Mouse (Mus musculus): ENCODE results near the gene Olfr430. TPM values are rescaled to one million over a fixed set of nuclear protein-coding genes. Genes with fewer than 3 reads are reported as not detected.

Gene Olfr430
- polyA plus RNA-seq (2012; rRNA removed): not detected in 2 replicates

GRCm38 (mm10) chr1:174066305-174066704, at the start of gene Olfr430:
Gene Olfr430 (plus strand): TSS chr1:174066605.

DNA sequence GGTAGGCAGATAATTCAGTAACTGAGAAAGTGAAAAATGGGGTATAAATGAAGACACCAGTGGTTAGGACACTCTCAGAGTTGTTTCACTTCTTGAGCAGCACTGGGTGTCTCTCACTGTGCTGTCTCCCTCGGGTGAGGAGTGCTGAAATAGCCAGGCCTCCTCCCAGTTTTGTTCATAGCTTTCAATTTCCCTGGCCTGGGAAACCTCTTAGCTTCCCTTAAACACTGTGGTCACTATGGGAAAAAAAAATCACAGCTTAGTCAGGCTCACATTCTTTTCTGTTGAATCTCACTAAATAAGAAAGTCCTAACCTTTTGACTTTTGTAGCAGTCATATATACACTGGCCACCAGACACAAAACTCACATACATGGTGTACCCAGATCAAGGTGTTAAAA, 34.7 kb upstream of the Olfr430 start, which contains the start of gene Ifi205:
Gene Ifi205, minus strand, starts transcription at position 113 of the 400 bp plus-strand sequence.

DNA sequence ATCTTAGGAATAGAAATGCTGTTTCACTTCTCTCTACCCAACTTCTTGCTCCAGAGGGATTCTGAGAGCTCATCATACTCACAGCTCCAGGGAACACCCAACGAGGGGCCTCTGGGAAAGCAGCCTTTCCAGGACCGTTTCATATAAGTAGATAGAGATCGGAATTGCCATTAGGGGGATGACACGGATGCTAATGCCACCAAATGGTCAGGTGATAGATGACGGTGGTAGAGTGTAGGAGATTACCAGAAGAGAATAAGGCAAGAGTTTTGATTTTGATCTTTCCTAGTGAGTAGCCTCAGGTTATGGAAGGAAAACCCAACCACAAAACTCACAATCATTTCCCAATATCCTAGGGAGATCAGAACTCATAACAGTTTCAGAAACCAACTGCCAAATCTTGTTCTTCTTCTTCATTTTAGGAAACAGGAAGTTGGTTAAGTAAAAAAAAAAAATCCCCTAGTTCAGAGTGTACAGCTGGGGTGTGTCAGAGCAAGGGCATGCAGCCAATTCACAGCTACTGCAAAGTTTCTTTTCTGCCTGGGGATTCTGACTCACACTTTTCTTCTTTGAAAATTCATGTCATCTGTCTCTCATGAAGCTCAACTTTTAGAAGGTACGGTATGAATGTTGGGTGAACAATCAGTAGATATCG, 25.8 kb upstream of the Olfr430 start, which contains the start of gene Olfr433:
Gene Olfr433, plus strand, starts transcription at position 183 of the 655 bp plus-strand sequence.

DNA sequence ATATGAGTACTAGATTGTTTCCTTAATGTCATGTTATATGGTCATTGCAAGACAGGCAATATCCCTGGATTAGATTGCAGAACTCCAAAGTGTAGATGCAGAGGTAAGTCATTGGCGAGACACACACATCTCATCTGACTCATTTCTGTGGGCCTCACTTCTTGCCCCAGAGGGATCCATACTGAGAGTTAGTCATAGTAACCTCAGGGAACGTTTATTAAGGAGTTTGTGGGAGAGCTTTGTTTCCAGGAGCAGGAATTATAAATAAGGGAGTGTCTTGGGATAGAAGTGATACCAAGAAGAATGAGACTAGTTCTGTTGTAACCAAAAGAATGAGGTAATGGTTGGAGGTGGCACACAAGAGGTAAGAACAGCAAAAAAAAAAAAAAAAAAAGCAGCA, 17.5 kb upstream of the Olfr430 start, which contains the start of gene Olfr432:
Gene Olfr432, plus strand, starts transcription at position 313 of the 400 bp plus-strand sequence.

DNA sequence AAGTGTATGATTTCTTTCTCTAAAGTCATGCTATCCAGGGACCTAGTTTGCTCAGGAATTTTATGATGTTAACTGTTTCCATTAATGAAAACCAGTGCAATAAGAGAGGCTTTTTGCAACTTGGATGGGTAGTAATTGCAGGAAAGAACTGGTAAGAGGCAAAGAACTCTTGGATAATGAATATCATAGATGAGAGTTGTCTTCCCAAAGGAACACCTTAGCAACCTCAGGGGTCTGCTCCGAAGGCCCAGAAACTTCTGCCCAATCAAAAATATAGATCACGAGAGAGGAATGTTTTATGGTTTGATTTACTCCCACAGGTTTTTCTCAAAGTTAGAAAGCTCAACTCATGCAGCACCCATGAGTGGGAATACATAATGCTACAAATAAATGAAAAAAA, 17.6 kb downstream of the Olfr430 start, which contains the start of gene Olfr429:
Gene Olfr429, plus strand, starts transcription at position 301 of the 400 bp plus-strand sequence.

GRCm38 (mm10) chr1:174096591-174096990, 30.2 kb downstream of the Olfr430 start, which contains the start of gene Olfr427:
Gene Olfr427 (plus strand): TSS chr1:174096891.

GRCm38 (mm10) chr1:174121062-174121461, 54.7 kb downstream of the Olfr430 start, which contains the start of gene Olfr231:
Gene Olfr231 (minus strand): TSS chr1:174121162.

Other genes starting within 250 kb of the Olfr430 start
- gene Ifi211, start 153.6 kb upstream of the Olfr430 start, polyA plus RNA-seq (2012; rRNA removed): 0.19 and 0.34 TPM in 2 replicates
- 0.39 and 0.40 TPM in 2 replicates for gene Mndal, start 124.1 kb upstream of the Olfr430 start, polyA plus RNA-seq (2012; rRNA removed)
- gene Ifi203, start 123.9 kb upstream of the Olfr430 start, polyA plus RNA-seq (2012; rRNA removed): 0.13 and 0.21 TPM in 2 replicates
- gene Ifi202b, start 83.9 kb upstream of the Olfr430 start, polyA plus RNA-seq (2012; rRNA removed): not detected in 2 replicates
- gene Ifi205, start 34.8 kb upstream of the Olfr430 start, polyA plus RNA-seq (2012; rRNA removed): 0.05 and 0.09 TPM in 2 replicates
- not detected in 2 replicates for gene Olfr433, start 25.9 kb upstream of the Olfr430 start, polyA plus RNA-seq (2012; rRNA removed)
- 0.04 TPM in 1 of 2 replicates, not detected in the other for gene Olfr432, start 17.4 kb upstream of the Olfr430 start, polyA plus RNA-seq (2012; rRNA removed)
- not detected in 2 replicates for gene Olfr429, start 17.7 kb downstream of the Olfr430 start, polyA plus RNA-seq (2012; rRNA removed)
- not detected in 2 replicates for gene Olfr427, start 30.3 kb downstream of the Olfr430 start, polyA plus RNA-seq (2012; rRNA removed)
- 0.05 and 0.15 TPM in 2 replicates for gene Olfr231, start 54.6 kb downstream of the Olfr430 start, polyA plus RNA-seq (2012; rRNA removed)
- gene Olfr424, start 64.9 kb downstream of the Olfr430 start, polyA plus RNA-seq (2012; rRNA removed): not detected in 2 replicates
- not detected in 2 replicates for gene Olfr420, start 89.0 kb downstream of the Olfr430 start, polyA plus RNA-seq (2012; rRNA removed)
- 4.9 and 6.0 TPM in 2 replicates for gene Spta1, start 106.2 kb downstream of the Olfr430 start, polyA plus RNA-seq (2012; rRNA removed)
- not detected in 2 replicates for gene Olfr419, start 185.5 kb downstream of the Olfr430 start, polyA plus RNA-seq (2012; rRNA removed)